Mouse (Mus musculus): ENCODE data around the gene 9230110F15Rik.
"Not testable (repeated sequence)": the region's sequence is repeated elsewhere in the genome, so short reads cannot be mapped to it uniquely, and the experiment has no call there.

Gene 9230110F15Rik

GRCm38 (mm10) chr9:35844050-35844449, at the start of gene 9230110F15Rik:
Gene 9230110F15Rik (minus strand): TSS chr9:35844150.
- DNase-seq (ENCODE audit: low spot score in 2 of 2), result no peak

DNA sequence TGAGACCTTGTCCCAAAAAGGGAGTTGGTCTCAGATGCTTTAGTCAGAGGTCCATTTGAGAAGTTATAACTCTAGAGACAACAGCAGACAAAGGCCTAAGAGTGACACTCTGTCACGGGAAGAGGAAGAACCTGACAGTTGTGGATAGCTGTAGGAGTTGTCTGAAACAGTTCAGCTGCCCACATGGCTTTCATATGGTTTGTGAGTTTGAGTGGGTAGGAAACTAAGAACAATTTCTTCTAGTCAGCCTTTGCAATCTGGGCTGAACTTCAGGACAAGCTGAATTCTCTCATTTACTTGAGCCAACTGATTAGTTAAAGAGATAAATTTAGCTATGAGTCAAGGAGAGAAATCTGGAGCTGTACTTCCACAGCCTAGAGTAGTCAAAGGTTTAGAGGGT, 49.2 kb upstream of the 9230110F15Rik start:
- not testable (repeated sequence) for DNase-seq (ENCODE audit: low spot score in 2 of 2)

GRCm38 (mm10) chr9:35817881-35818280, 26.1 kb downstream of the 9230110F15Rik start:
- DNase-seq (ENCODE audit: low spot score in 2 of 2), result not testable (repeated sequence)

DNA sequence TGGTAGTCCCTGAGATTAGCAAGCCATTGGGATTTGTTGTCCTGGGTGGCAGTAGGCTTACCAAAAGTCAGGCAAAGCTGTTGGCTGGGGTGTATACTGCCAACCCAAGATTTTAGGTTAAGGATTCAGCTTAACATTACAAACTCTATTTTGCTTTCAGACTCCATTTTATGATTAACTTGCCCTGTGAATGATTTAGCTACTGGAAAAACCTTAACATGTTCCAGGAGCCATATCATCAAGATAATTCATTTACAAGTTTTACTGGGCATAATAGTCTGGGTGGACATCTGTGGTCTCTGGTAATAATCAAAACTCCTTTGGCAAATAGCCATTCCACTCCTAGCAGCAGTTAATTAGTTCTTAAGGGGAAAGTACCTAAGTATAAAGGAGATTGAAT, 45.8 kb downstream of the 9230110F15Rik start:
- DNase-seq (ENCODE audit: low spot score in 2 of 2), result no peak

DNA sequence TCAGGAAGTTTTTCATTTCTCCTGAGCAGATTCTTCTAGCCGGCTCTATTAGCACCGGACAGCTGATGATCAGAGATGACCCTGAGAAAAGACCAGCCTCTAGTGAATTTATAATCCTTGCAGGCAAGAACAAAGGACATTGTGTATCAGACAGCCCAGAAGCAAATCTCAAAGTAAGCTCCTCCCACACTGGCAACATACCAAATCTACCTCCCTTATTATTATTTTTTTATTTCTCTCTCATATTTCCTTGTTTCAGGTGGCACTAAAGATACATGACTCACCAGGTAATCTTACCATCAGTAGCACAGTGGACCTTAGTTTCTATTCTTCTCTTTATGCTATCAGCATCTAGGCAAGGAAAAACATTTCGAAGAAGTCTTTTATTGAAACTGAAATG, 53.9 kb downstream of the 9230110F15Rik start, which contains the start of the genes Gm27235 and D730048I06Rik:
Gene Gm27235, minus strand, starts transcription at position 101 of the 400 bp plus-strand sequence.
Gene D730048I06Rik, minus strand, starts transcription at position 112 of the 400 bp plus-strand sequence.
- DNase-seq (ENCODE audit: low spot score in 2 of 2), result no peak
